Mouse (Mus musculus) ES-E14 (cell line): ENCODE data around the gene Adora1. TPM values are rescaled to one million over a fixed set of nuclear protein-coding genes. Genes with fewer than 3 reads are reported as not detected.

ENCODE experiments used
- DNase-seq: peaks from one replicate; pipeline ENCODE4 v3.0.0-alpha.2; 2013; ENCODE audit warnings: low read depth, low spot score
- H3K27ac ChIP-seq: 2 replicates; pipeline ENCODE4 v1.5.1; 2012; ENCODE audit warnings: low read depth, mild to moderate bottlenecking, low read length, moderate library complexity, mixed read lengths; ENCODE audit not compliant: poor library complexity, insufficient read depth, severe bottlenecking
- H3K36me3 ChIP-seq: 2 replicates; pipeline ENCODE4 v1.6.1; 2012; ENCODE audit warnings: mild to moderate bottlenecking, low read length, moderate library complexity, mixed read lengths; ENCODE audit not compliant: control insufficient read depth, poor library complexity, insufficient read depth, severe bottlenecking
- H3K4me1 ChIP-seq, 2 experiments: fragments of 150-350 bp in 1 of 2; sonication (generic) in 1 of 2; 2 replicates each; pipeline ENCODE4 v1.6.1; 2012; ENCODE audit warnings: low read length in 2 of 2, mild to moderate bottlenecking in 1 of 2, mixed read lengths in 1 of 2; ENCODE audit not compliant: control insufficient read depth in 2 of 2, insufficient read depth in 2 of 2, poor library complexity in 1 of 2
- H3K4me3 ChIP-seq, 2 experiments: fragments of 150-350 bp in 1 of 2; sonication (generic) in 1 of 2; 2 replicates each; pipeline ENCODE4 v1.5.1; 2012; ENCODE audit warnings: low read length in 2 of 2, low read depth in 1 of 2, mild to moderate bottlenecking in 1 of 2, mixed read lengths in 1 of 2; ENCODE audit not compliant: insufficient read depth in 1 of 2, poor library complexity in 1 of 2, severe bottlenecking in 1 of 2
- H3K9ac ChIP-seq: 2 replicates; pipeline ENCODE4 v1.6.1; 2012; ENCODE audit warnings: low read depth, mild to moderate bottlenecking, low read length, mixed read lengths; ENCODE audit not compliant: poor library complexity, insufficient read depth, severe bottlenecking
- H3K9me3 ChIP-seq: fragments of 150-350 bp; sonication (generic); 2 replicates; pipeline ENCODE4 v1.6.1; 2012; ENCODE audit warnings: low read depth, mild to moderate bottlenecking, low read length; ENCODE audit not compliant: control insufficient read depth, insufficient read depth
- CHD2 ChIP-seq: IDR thresholded peaks from 2 replicates; pipeline ENCODE4 v1.6.1; 2014; ENCODE audit warnings: mild to moderate bottlenecking, low read depth, low read length, inconsistent platforms
- HCFC1 ChIP-seq: IDR thresholded peaks from 2 replicates; pipeline ENCODE4 v1.6.1; 2012; ENCODE audit warnings: low read length, inconsistent platforms, borderline replicate concordance; ENCODE audit not compliant: insufficient read depth
- MAFK ChIP-seq: IDR thresholded peaks from 2 replicates; pipeline ENCODE4 v1.6.1; 2014; ENCODE audit warnings: mild to moderate bottlenecking, low read depth, low read length, inconsistent platforms; ENCODE audit not compliant: insufficient read depth
- ZC3H11A ChIP-seq: IDR thresholded peaks from 2 replicates; pipeline ENCODE4 v1.6.1; 2012; ENCODE audit warnings: low read depth, mild to moderate bottlenecking, inconsistent platforms, low read length, borderline replicate concordance
- ZNF384 ChIP-seq: IDR thresholded peaks from 2 replicates; pipeline ENCODE4 v1.6.1; 2012; ENCODE audit warnings: low read depth, low read length, inconsistent platforms
- in situ Hi-C, 2 experiments: fragments of 600-800 bp; cut with MboI; formaldehyde crosslinking; loops; one replicate each; pipeline ENCODE4 v1.15.1; 2025; ENCODE audit warnings: low sequenced_read_pairs in 2 of 2, inconsistent platforms in 1 of 2; ENCODE audit not compliant: unreplicated experiment in 2 of 2
- total RNA-seq: library from RNA; depleted of rRNA; stranded (reverse); fragments of 300-350 nt; gene quantifications from 2 replicates; pipeline ENCODE4 v1.2.3, GENCODE M21; 2012

The Adora1 gene
- total RNA-seq, 1 experiment, result 0.58 TPM

GRCm38 (mm10) chr1:134154655-134155054 lies 80.6 kb downstream of the Adora1 start:
- H3K4me3 ChIP-seq, result no peak overlapping the region
- H3K36me3 ChIP-seq, result no peaks in the 10 kb centered on the region
- no peaks in the 10 kb centered on the region for H3K9me3 ChIP-seq
- peaks cover 0 to 2% of the 10 kb centered on the region in 2 experiments; a peak in 1 of 4 replicates for H3K4me1 ChIP-seq
- in situ Hi-C loops, result loop anchor here in 1 of 2 experiments (5.0 kb wide), 1 partner anchor 178 kb away; the partner anchor contains the start of gene Ppfia4
- TF ChIP-seq ZNF384 (no peak), ZC3H11A (0 out of 2 replicates have a peak, but pooled peaks have one; percentile 30)
- DNase-seq, result no peak
- H3K9ac ChIP-seq, result no peak overlapping the region
- H3K27ac ChIP-seq, result no peak overlapping the region

DNA sequence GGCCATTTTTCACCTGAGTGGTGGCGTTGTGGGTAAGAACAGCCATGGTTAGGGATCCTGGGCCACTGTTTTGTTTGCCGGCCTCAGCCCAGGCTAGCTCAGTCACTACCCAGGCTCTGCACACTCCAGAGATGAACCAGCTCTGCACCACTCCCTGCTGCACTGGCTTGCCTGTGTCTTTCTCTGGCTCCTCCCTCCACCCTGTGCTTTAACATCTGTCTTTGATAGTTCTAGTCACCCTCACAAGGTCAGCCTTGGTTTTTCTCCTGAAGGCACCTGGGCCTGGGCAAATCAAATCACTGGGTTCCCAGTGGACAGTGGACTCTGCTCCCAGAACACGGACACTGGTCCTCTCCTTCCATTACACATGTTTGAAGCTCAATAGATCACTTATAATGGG lies 81.1 kb downstream of the Adora1 start:
- Histone ChIP-seq H3K9me3 (no peaks in the 10 kb centered on the region), H3K36me3 (no peaks in the 10 kb centered on the region), H3K27ac (no peak overlapping the region), H3K4me1 (peaks cover 0 to 2% of the 10 kb centered on the region in 2 experiments; a peak in 1 of 4 replicates), H3K9ac (no peak overlapping the region), H3K4me3 (no peak overlapping the region)
- no peak for DNase-seq
- in situ Hi-C loops, result loop anchor here in 1 of 2 experiments (5.0 kb wide), 1 partner anchor 178 kb away; the partner anchor contains the start of gene Ppfia4
- TF ChIP-seq HCFC1 (no peak), ZNF384 (no peak), ZC3H11A (no peak), CHD2 (no peak)

DNA sequence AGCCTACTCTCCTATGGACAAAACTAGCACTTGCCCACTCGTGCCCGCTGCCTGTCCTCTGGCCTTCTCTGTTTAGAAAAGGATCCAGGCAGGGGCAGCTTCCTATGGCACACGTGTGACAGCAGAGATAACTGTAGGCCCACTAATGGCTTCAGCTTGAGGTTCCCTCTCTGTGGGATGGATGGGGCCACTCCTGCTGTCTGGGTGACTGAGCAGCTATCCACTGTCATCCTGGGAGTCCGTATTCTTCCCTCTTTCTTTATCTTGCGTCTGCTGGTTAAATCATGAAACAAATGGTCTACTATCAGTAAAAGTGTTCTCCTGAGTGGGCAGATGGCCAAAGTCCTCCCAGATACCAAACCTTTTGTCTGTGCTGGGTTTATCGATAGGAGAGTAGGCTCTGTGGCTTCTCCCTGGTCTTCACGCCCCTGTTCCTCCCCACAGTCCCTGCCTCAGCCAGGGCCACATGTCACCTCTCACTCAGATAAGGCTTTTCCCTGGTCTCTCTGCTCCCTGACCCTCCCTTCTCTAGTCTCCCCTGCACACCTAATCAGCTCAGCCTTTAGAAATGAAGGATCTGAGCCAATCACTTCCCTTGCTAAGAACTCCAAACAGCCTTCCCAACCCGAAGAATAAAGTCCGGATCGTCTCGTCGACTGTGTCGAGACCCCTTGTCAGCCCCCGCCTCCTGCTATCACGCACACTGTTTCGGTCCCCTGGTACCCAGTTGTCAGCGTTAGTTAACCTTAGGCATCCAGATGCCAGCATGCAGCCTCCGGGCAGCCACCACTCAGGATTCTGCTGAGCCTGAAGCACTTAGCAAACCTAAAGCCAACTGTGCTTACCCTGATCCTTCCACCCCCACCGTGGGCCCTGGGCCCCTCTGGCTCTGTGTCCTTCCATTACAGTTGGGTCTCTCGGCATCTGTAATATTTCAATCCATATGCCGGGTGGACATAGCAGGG lies 82.3 kb downstream of the Adora1 start:
- in situ Hi-C loops, result loop anchor here in 1 of 2 experiments (5.0 kb wide), 1 partner anchor 179 kb away; the partner anchor contains the start of gene Ppfia4
- H3K4me1 ChIP-seq, result peaks cover 0 to 2% of the 10 kb centered on the region in 2 experiments; a peak in 1 of 4 replicates
- H3K4me3 ChIP-seq, result no peak overlapping the region
- no peak overlapping the region; the same call in 1 of the 2 replicates for H3K27ac ChIP-seq
- no peak for DNase-seq
- TF ChIP-seq ZNF384, result no peak
- no peak for TF ChIP-seq ZC3H11A
- no peak for TF ChIP-seq HCFC1
- no peak for TF ChIP-seq CHD2
- TF ChIP-seq MAFK, result no peak
- H3K9me3 ChIP-seq, result no peaks in the 10 kb centered on the region
- no peaks in the 10 kb centered on the region for H3K36me3 ChIP-seq
- H3K9ac ChIP-seq, result no peak overlapping the region

DNA sequence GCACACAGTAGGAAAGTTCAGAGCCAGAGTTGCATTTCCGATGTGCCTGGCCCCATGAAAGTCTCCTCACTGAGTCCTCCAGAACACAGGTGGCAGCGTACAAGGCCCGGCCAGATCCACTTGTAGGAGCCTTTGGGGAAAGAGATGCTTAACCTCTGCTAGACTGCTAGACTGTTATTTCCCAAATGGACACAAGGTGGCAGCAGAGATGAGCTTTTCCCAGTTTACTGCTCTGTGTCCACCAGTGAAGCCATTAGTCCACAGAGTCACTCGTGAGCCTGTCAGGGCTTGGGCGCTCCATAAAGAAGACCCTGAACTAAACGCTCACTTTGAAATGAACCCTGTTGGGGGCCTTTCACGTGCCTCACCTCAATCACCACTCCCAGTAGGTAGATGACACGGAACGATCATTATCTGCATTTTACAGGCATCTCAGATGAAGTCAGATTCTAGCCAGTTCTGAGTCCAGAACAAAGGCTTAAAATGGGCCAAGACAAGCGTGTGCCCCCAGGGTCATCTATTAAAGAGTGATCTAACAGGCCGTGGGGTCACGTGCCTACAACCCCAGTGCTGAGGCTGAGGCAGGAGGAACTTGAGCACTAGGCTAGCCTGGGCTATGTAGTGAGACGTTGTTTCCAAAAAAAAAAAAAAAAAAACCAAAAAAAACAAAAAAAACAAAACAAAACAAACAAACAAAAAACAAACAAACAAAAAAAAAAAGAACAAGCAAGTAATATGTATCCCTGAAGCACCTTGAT lies 83.4 kb downstream of the Adora1 start:
- Histone ChIP-seq H3K36me3 (no peaks in the 10 kb centered on the region), H3K9me3 (no peaks in the 10 kb centered on the region), H3K27ac (no peak overlapping the region), H3K9ac (no peak overlapping the region), H3K4me1 (peaks cover 0 to 2% of the 10 kb centered on the region in 2 experiments; a peak in 1 of 4 replicates), H3K4me3 (no peak overlapping the region)
- in situ Hi-C loops, result loop anchor here in 1 of 2 experiments (5.0 kb wide), 1 partner anchor 180 kb away; the partner anchor contains the start of gene Ppfia4
- TF ChIP-seq ZC3H11A (peak; percentile 95), ZNF384 (no peak; the same call in 1 of the 2 replicates)
- DNase-seq, result peak; percentile 95
